Mouse (Mus musculus) ES-Bruce4 (cell line): ENCODE results near the gene Ndrg3.

Experiments
- CTCF ChIP-seq: IDR thresholded peaks from one replicate; pipeline ENCODE4 v1.8.1; 2011; ENCODE audit warnings: low read depth, low read length
- EP300 ChIP-seq: IDR thresholded peaks from 2 replicates; pipeline ENCODE4 v1.6.1; 2011; ENCODE audit warnings: low read depth, low read length; ENCODE audit not compliant: insufficient read depth
- POLR2A ChIP-seq: IDR thresholded peaks from one replicate; pipeline ENCODE4 v1.8.1; 2011; ENCODE audit warnings: low read length; ENCODE audit not compliant: insufficient read depth

DNA sequence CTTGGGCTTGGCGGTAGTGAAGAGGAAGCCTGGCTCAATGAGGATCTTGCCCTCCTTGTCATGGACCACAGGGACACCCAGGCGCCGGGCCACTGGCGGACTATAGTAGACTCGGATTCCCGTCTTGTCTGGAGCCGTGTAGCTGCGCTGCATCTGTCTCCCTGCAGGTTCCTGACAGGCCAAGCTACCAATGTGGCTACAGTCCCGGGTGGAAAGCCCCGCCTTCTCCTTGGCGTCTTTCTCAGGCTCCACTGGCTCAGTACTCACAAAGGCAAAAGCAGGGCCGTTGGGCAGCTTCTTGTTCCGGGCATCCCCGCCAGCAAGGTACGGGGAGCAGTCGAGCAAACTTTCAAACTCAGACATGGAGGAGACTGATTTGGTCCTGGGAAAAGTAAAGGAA, 29.3 kb upstream of the Ndrg3 start:
- TF ChIP-seq CTCF (no peak), POLR2A (no peak), EP300 (no peak)
